ENCODE assay signal across 8 mouse cellular contexts in genomic region chr16:13902397-13902831, GRCm38 (mm10). TPM values are rescaled to one million over a fixed set of nuclear protein-coding genes. Genes with fewer than 3 reads are reported as not detected.
DNase-seq lines count a peak whose midpoint lies in the region; ATAC-seq and TF ChIP-seq lines count a peak whose summit lies in the region.

No protein-coding gene starts in this region.

- TF ChIP-seq POLR2A in kidney, adult 2 months (IDR thresholded peaks at IDR 0.05; ENCODE audit: low read depth, low read length): no peak
- TF ChIP-seq POLR2A in MEL (IDR thresholded peaks at IDR 0.05; ENCODE audit: control insufficient read depth in 1 of 2, insufficient read depth in 1 of 2, low read depth in 1 of 2, low read length in 2 of 2, poor library complexity in 1 of 2): no peak

- H3K4me2 ChIP-seq in forebrain, embryonic 12.5 days: peak overlapping the region; percentile 81
- H3K4me2 ChIP-seq in liver, embryonic 12.5 days: peak overlapping the region; percentile 90

- ATAC-seq in forebrain, embryonic 12.5 days (ENCODE audit: low FRiP score): no peak
- ATAC-seq in liver, embryonic 12.5 days: peak; percentile 64

- H3K79me2 ChIP-seq in MEL (ENCODE audit: control insufficient read depth, insufficient read depth, low read length, poor library complexity): peaks cover 26% of the 10 kb centered on the region

- H3K4me3 ChIP-seq in kidney, adult 2 months (ENCODE audit: insufficient read depth, low read depth, low read length): peak overlapping the region; percentile 76
- peak overlapping the region; percentile 74 to 86 for H3K4me3 ChIP-seq in MEL (ENCODE audit: control insufficient read depth in 1 of 2, insufficient read depth in 1 of 2, low read depth in 2 of 2, low read length in 2 of 2)
- peak overlapping the region; percentile 86 for H3K4me3 ChIP-seq in forebrain, embryonic 12.5 days (replicated peaks)
- H3K4me3 ChIP-seq in liver, embryonic 12.5 days: peak overlapping the region; percentile 94

- peak overlapping the region; percentile 52 for H3K27ac ChIP-seq in kidney, adult 2 months (ENCODE audit: insufficient read depth, low read depth, low read length)
- peak overlapping the region; percentile 43 for H3K27ac ChIP-seq in MEL (ENCODE audit: control insufficient read depth, low read depth, low read length)
- peak overlapping the region; percentile 84 for H3K27ac ChIP-seq in forebrain, embryonic 12.5 days
- H3K27ac ChIP-seq in liver, embryonic 12.5 days: peak overlapping the region; percentile 85

- H3K9me3 ChIP-seq in MEL (replicated peaks; ENCODE audit: insufficient read depth, low read length): no peaks in the 10 kb centered on the region
- H3K9me3 ChIP-seq in forebrain, embryonic 12.5 days: no peaks in the 10 kb centered on the region
- no peaks in the 10 kb centered on the region for H3K9me3 ChIP-seq in liver, embryonic 12.5 days (replicated peaks)

- H3K27me3 ChIP-seq in kidney, adult 2 months (replicated peaks; ENCODE audit: control insufficient read depth, insufficient read depth, low read length): no peaks in the 10 kb centered on the region
- no peaks in the 10 kb centered on the region for H3K27me3 ChIP-seq in MEL (ENCODE audit: control insufficient read depth in 1 of 2, insufficient read depth in 2 of 2, low read length in 2 of 2)
- no peaks in the 10 kb centered on the region for H3K27me3 ChIP-seq in forebrain, embryonic 12.5 days
- H3K27me3 ChIP-seq in liver, embryonic 12.5 days (replicated peaks): no peaks in the 10 kb centered on the region

- peaks cover 10% of the 10 kb centered on the region; the same call in 1 of the 2 replicates for H3K4me1 ChIP-seq in kidney, adult 2 months (ENCODE audit: control insufficient read depth, insufficient read depth, low read length)
- H3K4me1 ChIP-seq in MEL (ENCODE audit: control insufficient read depth in 1 of 2, insufficient read depth in 2 of 2, low read length in 2 of 2): peaks cover 11 to 16% of the 10 kb centered on the region in 2 experiments
- H3K4me1 ChIP-seq in forebrain, embryonic 12.5 days: peaks cover 15% of the 10 kb centered on the region
- H3K4me1 ChIP-seq in liver, embryonic 12.5 days: peaks cover 32% of the 10 kb centered on the region

- no peak for TF ChIP-seq RAD21 in MEL (IDR thresholded peaks at IDR 0.05; ENCODE audit: low read depth, low read length)

- TF ChIP-seq EP300 in MEL (IDR thresholded peaks at IDR 0.05; ENCODE audit: low read depth in 1 of 2, low read length in 2 of 2): no peak

- TF ChIP-seq CTCF in kidney, adult 2 months (conservative IDR thresholded peaks at IDR 0.05; ENCODE audit: insufficient read depth, insufficient read length, low read depth, low read length): no peak
- no peak for TF ChIP-seq CTCF in MEL (IDR thresholded peaks at IDR 0.05 in 2 of 3, conservative IDR thresholded peaks at IDR 0.05 in 1 of 3; ENCODE audit: control insufficient read depth in 1 of 3, insufficient read depth in 1 of 3, low read depth in 2 of 3, low read length in 3 of 3, poor library complexity in 1 of 3, severe bottlenecking in 1 of 3)

- DNase-seq in kidney, adult 2 months: no peak
- DNase-seq in kidney, adult 9 months: no peak
- peak; percentile 75 for DNase-seq in MEL (ENCODE audit: low read depth, low spot score)
- DNase-seq in skeletal muscle tissue, adult 2 months (ENCODE audit: low read depth, low spot score): peak; percentile 10
- no peak for DNase-seq in frontal cortex, postnatal 36 days (ENCODE audit: low spot score in 2 of 2)
- DNase-seq in adrenal gland, postnatal 25 days: no peak

- under 1% methylated on average over 30 of the region's 30 CpGs for WGBS in kidney, adult 2 months
- under 1% methylated on average over 30 of the region's 30 CpGs for WGBS in forebrain, embryonic 12.5 days
- under 1% methylated on average over 30 of the region's 30 CpGs for WGBS in liver, embryonic 12.5 days (ENCODE audit: insufficient replicate concordance)

- peak overlapping the region; percentile 77 for H3K9ac ChIP-seq in MEL (ENCODE audit: control insufficient read depth, low read depth, low read length, poor library complexity, severe bottlenecking)
- peak overlapping the region; percentile 85 for H3K9ac ChIP-seq in forebrain, embryonic 12.5 days
- H3K9ac ChIP-seq in liver, embryonic 12.5 days: peak overlapping the region; percentile 95

- no peaks in the 10 kb centered on the region for H3K36me3 ChIP-seq in kidney, adult 2 months (ENCODE audit: control insufficient read depth, insufficient read depth, low read length)
- peaks cover 0 to 31% of the 10 kb centered on the region in 2 experiments; a peak in 2 of 4 replicates for H3K36me3 ChIP-seq in MEL (ENCODE audit: control insufficient read depth in 1 of 2, insufficient read depth in 2 of 2, low read length in 2 of 2)
- H3K36me3 ChIP-seq in forebrain, embryonic 12.5 days (replicated peaks): no peaks in the 10 kb centered on the region
- no peaks in the 10 kb centered on the region for H3K36me3 ChIP-seq in liver, embryonic 12.5 days

TF ChIP-seq in MEL, 35 proteins besides CTCF, POLR2A, EP300 and RAD21:
- no peak for TF ChIP-seq ZKSCAN1 (IDR thresholded peaks at IDR 0.05; ENCODE audit: low read depth, low read length)
- no peak for TF ChIP-seq MYC (IDR thresholded peaks at IDR 0.05; ENCODE audit: low read depth, low read length)
- TF ChIP-seq MAX (IDR thresholded peaks at IDR 0.05; ENCODE audit: low read length): peak; percentile 27; the same call in 1 of the 2 replicates
- peak; percentile 83 for TF ChIP-seq MXI1 (IDR thresholded peaks at IDR 0.05; ENCODE audit: low read depth, low read length)
- no peak for TF ChIP-seq UBTF (IDR thresholded peaks at IDR 0.05; ENCODE audit: borderline replicate concordance, insufficient read depth, low read depth, low read length)
- TF ChIP-seq E2F4 (IDR thresholded peaks at IDR 0.05; ENCODE audit: borderline replicate concordance, low read depth, low read length): no peak
- no peak for TF ChIP-seq CHD2 (IDR thresholded peaks at IDR 0.05; ENCODE audit: low read length)
- TF ChIP-seq CHD1 (IDR thresholded peaks at IDR 0.05; ENCODE audit: low read depth, low read length): no peak
- TF ChIP-seq POLR2AphosphoS5 (IDR thresholded peaks at IDR 0.05; ENCODE audit: borderline replicate concordance, low read depth, low read length): no peak
- TF ChIP-seq TCF12 (IDR thresholded peaks at IDR 0.05; ENCODE audit: low read depth, low read length): no peak
- TF ChIP-seq USF1 (IDR thresholded peaks at IDR 0.05; ENCODE audit: low read depth, low read length): peak; percentile 70
- no peak for TF ChIP-seq KAT2A (conservative IDR thresholded peaks at IDR 0.05; ENCODE audit: low read depth, low read length)
- no peak for TF ChIP-seq BHLHE40 (IDR thresholded peaks at IDR 0.05; ENCODE audit: borderline replicate concordance, low read depth, low read length)
- no peak for TF ChIP-seq ZC3H11A (IDR thresholded peaks at IDR 0.05; ENCODE audit: low read depth, low read length)
- TF ChIP-seq MYB (IDR thresholded peaks at IDR 0.05; ENCODE audit: low read depth, low read length): no peak
- no peak for TF ChIP-seq NRF1 (IDR thresholded peaks at IDR 0.05; ENCODE audit: insufficient read depth, low read depth, low read length, poor library complexity, severe bottlenecking)
- no peak for TF ChIP-seq RCOR1 (IDR thresholded peaks at IDR 0.05; ENCODE audit: low read depth, low read length)
- TF ChIP-seq POLR2AphosphoS2 (IDR thresholded peaks at IDR 0.05; ENCODE audit: low read length): no peak
- no peak for TF ChIP-seq GABPA (IDR thresholded peaks at IDR 0.05; ENCODE audit: low read depth, low read length)
- no peak for TF ChIP-seq TBP (IDR thresholded peaks at IDR 0.05; ENCODE audit: low read depth, low read length)
- TF ChIP-seq HCFC1 (IDR thresholded peaks at IDR 0.05; ENCODE audit: low read depth, low read length): no peak
- no peak for TF ChIP-seq SMC3 (IDR thresholded peaks at IDR 0.05; ENCODE audit: low read depth, low read length)

RNA-seq across cellular contexts. Expression of gene Pdxdc1, which starts 0.5 kb away (rescaled TPM):
- polyA plus RNA-seq in kidney, adult 2 months (2012; rRNA removed): 77.3 and 85.4 TPM in 2 replicates
- 36.0 and 37.4 TPM in 2 replicates for total RNA-seq in MEL (2012; rRNA removed)
- polyA plus RNA-seq in MEL (2012; ENCODE audit: insufficient read depth in 1 of 2, insufficient read length in 2 of 2, low read depth in 1 of 2, low replicate concordance in 2 of 2, missing spikeins in 1 of 2): 10 to 100 TPM in 1 of 2 experiments, not detected in 1; 64.2 TPM
- polyA plus RNA-seq in forebrain, embryonic 12.5 days (2016; fragmentation: Nextera tagmentation; extraction: Ambion mirVana): 67.7 and 72.1 TPM in 2 replicates
- polyA plus RNA-seq in liver, embryonic 12.5 days (2016; fragmentation: Nextera tagmentation; extraction: Ambion mirVana): 34.1 and 35.5 TPM in 2 replicates
- total RNA-seq in adrenal gland, postnatal 25 days (2021): 84.2 and 86.3 TPM in 2 replicates

RNA-seq across cellular contexts. Expression of gene Mpv17l, which starts 0.5 kb away (rescaled TPM):
- polyA plus RNA-seq in kidney, adult 2 months (2012; rRNA removed): 363 and 893 TPM in 2 replicates
- total RNA-seq in MEL (2012; rRNA removed): 0.77 and 1.2 TPM in 2 replicates
- polyA plus RNA-seq in MEL (2012; ENCODE audit: insufficient read depth in 1 of 2, insufficient read length in 2 of 2, low read depth in 1 of 2, low replicate concordance in 2 of 2, missing spikeins in 1 of 2): 1 to 10 TPM in 1 of 2 experiments, not detected in 1; 2.3 TPM
- polyA plus RNA-seq in forebrain, embryonic 12.5 days (2016; fragmentation: Nextera tagmentation; extraction: Ambion mirVana): 3.6 and 4.7 TPM in 2 replicates
- polyA plus RNA-seq in liver, embryonic 12.5 days (2016; fragmentation: Nextera tagmentation; extraction: Ambion mirVana): 1.7 and 2.4 TPM in 2 replicates
- total RNA-seq in adrenal gland, postnatal 25 days (2021): 6.8 and 13.1 TPM in 2 replicates

Comparison
In these comparisons a context has a peak if more than half of its experiments do, and no peak if none do; other contexts are left out.
1. DNase-seq: peak in MEL (single experiment) and skeletal muscle tissue, adult 2 months (single experiment); none in kidney, adult 2 months (single experiment), kidney, adult 9 months (single experiment), frontal cortex, postnatal 36 days (0 of 2) and adrenal gland, postnatal 25 days (single experiment).
2. RNA of gene Mpv17l, which starts 0.5 kb away (polyA plus RNA-seq): 363 to 893 TPM in kidney, adult 2 months; 3.6 to 4.7 TPM in forebrain, embryonic 12.5 days, 2.3 TPM in MEL and 1.7 to 2.4 TPM in liver, embryonic 12.5 days; every median in the first group is over 10 times any median in the second.
3. Peak in every context shown above with its lines, with median percentiles within 50 percentile points of each other: H3K27ac ChIP-seq, H3K4me3 ChIP-seq and H3K9ac ChIP-seq.